Mouse (Mus musculus) cerebellum, adult 2 months (tissue): Measurements from ENCODE around the gene Tmem178b.

ENCODE experiments used
- CTCF ChIP-seq: fragments of 200-500 bp; IDR thresholded peaks from 2 replicates; pipeline ENCODE4 v1.5.1; 2011; ENCODE audit warnings: low read depth, mild to moderate bottlenecking, control low read depth, low read length, moderate library complexity, borderline replicate concordance; ENCODE audit not compliant: insufficient read depth
- POLR2A ChIP-seq: fragments of 200-500 bp; IDR thresholded peaks from 2 replicates; pipeline ENCODE4 v1.6.1; 2011; ENCODE audit warnings: low read length, control low read depth, borderline replicate concordance; ENCODE audit not compliant: insufficient read depth

DNA sequence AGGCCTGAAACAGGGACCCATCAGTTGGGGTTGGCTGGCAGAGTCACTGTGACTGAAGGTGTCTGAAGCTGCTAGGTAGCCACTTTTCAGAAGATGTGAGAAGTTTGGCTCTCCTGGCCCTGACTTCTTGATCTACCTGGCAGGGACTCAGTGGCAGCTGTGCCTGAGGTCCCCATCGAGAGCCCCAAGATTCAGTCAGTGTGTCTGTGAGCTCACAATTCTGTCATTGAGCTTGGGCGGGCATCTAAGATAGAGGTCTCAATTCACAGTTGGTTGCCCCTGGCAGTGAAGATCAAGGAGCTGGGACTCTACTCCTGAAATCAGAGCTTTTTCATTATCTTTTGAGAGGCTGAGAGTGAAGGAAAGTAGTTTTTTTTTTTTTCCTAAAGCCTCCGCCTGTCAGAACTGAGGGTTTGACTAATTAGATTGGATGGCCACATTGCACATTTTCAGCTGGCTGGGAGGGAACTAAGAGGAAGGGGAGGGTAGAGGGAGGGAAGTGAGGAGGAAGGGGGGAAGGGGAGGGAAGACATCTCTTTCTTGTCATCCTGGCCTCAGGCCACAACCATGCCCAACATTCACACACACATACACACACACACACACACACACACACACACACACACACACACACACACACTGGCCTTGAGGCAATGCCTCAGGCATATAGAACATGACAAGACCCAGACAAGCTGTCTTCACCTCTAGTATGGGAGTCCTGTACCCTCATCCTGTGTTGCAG, 135.3 kb downstream of the Tmem178b start:
- TF ChIP-seq CTCF = no peak
- no peak for TF ChIP-seq POLR2A
